Mouse (Mus musculus): ENCODE data around the gene Acer2.

DNA sequence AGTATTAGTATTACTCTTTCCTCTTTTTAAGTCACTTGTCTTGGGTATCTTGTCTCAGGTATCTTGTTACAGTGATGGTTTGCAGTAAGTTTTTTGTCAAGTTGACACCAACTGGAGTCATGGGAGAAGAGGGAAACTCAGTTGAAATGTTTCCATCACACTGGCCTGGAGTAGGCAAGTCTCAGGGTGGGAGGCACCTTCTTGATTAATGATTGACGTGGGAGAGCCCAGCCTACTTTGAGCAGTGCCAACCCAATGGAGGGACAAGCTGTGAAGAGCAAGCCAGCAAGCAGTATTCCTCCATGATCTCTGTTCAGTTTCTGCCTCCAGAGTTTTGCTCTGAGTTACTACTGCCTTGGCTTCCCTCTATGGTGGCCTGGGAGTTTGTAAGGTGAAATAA lies 31.7 kb downstream of the Acer2 start:
- TF ChIP-seq POLR2A (IDR thresholded peaks at IDR 0.05; ENCODE audit: low read depth, low read length): no peak
- TF ChIP-seq CTCF (IDR thresholded peaks at IDR 0.05; ENCODE audit: extremely low read depth, insufficient read length, insufficient replicate concordance, low read depth, low read length): no peak

Data from small intestine, adult 2 months (tissue).